Mouse (Mus musculus) c-Kit-negative CD71-positive TER-119-positive erythroid progenitor cells, embryonic 14.5 days (primary cell): ENCODE data around the gene Cdk14.

Experiments
- DNase-seq: peaks from one replicate; pipeline ENCODE4 v3.0.0-alpha.2; 2013; ENCODE audit warnings: low read depth, low spot score

Cdk14 gene

DNA sequence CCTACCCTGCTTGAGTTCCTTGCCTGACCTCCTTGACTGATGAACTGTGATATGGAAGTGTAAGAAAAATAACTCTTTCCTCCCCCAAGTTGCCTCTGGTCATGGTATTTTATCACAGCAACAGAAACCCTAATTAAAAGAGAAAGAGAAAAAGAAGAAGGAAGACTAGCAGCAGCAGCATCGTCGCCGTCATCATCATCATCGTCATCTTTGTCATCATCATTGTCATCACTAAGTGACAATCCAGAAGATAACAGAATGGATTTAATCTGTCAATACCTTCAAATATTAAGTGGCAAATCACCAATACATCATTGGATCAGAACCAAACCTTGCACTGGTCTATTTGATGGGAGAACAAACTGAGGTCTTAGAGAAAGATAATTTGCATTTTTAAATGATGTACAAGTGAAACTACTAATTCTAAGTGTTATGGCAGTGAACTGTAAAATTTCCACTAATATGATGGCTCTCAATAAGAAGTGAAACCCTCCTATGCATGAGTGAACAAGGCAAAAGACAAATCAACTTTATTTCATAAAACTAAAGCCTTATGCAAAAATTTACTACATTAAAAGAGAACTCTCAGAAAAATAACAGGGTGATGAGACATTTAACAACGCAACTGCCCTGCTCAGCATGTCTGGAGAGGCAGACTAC is 225.4 kb downstream of the Cdk14 start:
- no peak for DNase-seq

DNA sequence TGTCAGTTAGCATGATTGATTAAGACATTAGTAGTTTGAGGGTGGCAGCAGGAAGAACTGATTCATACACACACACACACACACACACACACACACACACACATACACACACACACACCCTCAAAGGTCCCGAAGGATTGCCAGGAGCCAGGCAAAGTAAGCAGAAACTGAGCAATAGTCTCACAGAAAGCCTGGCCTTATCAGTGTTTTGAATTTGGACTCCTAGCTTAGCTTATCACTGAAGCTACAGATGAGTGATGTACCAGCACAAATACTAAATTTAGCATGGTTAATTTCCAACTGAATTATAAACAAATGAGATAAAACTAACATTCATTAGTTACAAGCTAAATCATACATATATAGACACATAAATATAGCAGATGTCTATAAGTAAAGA is 230.5 kb downstream of the Cdk14 start:
- no peak for DNase-seq

- peak; percentile 1 for DNase-seq
These were observed 233.9 kb downstream of the Cdk14 start for GRCm38 (mm10) chr5:5185987-5186742.

- DNase-seq, result no peak
These were observed 234.6 kb downstream of the Cdk14 start for GRCm38 (mm10) chr5:5185521-5185920.

DNA sequence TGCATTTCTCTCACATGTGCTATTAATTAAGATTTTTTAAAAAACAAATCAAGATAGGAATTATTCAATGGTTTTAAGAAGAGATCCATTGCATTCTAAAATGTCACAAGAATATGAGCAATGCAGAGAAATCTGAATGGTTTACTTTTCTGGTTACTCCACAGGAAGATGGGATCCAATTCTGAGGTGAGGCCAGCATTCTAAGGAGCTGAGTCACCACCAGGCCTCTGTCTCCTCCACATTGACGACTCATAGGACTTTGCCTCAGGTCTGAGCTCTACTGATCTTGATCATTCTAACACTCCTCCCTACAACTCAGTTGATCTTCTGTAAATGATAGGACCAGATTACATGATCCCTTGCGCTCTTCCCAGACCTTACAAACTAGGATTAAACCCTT is 239.4 kb downstream of the Cdk14 start:
- no peak for DNase-seq

- no peak for DNase-seq
These were observed 239.8 kb downstream of the Cdk14 start for GRCm38 (mm10) chr5:5180311-5180710.

DNA sequence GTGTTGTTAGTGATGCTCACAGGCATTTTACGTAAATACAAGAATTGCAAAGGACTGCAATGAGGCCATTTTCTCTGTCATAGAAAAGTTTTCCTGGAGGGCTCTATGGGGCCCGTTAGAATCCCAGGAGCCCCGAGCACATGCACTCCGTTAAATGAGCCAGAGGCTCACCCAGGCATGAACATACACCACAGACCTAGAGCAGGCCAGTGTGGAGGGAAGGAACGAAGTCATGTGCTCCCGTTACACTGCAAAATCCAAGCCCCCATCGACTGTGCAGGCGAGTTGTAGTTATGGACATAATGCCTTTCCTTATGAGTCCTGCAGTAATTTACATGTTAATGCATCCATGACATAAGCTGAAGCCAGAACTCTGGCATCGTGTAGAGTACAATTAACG is 244.1 kb downstream of the Cdk14 start:
- DNase-seq, result no peak

- DNase-seq, result no peak
These were observed 244.5 kb downstream of the Cdk14 start for GRCm38 (mm10) chr5:5175611-5176010.

- no peak for DNase-seq
These were observed 245.0 kb downstream of the Cdk14 start for GRCm38 (mm10) chr5:5175090-5175489.

DNA sequence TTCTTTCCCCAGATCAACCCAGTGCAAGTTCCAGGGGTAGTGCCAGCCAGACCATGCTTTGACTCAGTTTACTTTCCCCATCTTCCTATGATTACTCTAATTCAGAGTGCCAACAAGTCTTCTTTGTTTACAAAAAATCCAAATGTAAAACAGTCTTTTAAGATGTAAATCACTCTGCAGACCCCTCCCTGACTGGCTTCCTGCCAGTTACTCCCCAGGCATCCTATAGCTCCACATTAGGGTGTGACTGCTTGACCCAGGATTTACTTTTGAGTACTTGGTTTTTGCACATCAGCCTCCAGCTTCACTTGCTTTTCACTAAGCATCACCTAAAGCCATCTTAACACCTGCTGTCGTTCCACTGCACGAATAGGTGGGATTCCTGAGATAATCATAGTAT is 254.0 kb downstream of the Cdk14 start:
- no peak for DNase-seq

DNA sequence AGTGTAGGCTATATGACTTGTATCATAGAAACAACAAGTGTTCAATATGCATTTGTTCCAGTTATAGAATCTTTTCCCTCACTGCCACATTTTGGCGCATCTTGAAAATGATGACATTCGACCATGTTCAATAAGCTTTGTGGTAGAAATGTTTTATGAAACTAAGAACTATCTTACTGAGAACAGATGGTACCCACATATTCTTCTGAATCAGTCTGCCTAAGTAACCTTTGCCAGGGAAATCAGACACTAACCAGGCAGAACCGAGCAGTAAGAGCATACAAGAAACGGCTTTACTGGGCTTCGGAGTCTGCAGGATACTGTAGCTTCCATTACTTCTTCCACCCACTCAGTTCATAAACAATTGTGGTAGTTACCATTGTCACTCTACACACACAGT is 255.8 kb downstream of the Cdk14 start:
- DNase-seq, result no peak

- no peak for DNase-seq
These were observed 256.3 kb downstream of the Cdk14 start for GRCm38 (mm10) chr5:5163823-5164222.

DNA sequence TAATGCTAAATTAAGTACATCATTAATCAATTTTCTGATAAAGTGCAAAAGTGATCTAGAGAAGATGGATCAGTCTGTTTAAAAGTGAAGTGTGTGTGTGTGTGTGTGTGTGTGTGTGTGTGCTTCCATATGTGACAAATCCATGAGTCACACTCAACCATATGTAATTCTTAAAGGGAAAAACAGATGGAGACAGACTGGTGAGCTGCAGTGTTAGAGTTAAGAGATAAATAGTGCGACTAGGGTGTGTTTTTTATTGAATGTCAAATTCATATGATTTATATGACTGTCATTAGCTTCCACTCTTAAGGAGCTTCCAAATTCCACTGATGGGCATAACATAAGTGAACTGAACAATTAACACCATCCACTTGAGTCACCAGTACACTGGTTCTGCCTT is 260.6 kb downstream of the Cdk14 start:
- DNase-seq, result no peak

DNA sequence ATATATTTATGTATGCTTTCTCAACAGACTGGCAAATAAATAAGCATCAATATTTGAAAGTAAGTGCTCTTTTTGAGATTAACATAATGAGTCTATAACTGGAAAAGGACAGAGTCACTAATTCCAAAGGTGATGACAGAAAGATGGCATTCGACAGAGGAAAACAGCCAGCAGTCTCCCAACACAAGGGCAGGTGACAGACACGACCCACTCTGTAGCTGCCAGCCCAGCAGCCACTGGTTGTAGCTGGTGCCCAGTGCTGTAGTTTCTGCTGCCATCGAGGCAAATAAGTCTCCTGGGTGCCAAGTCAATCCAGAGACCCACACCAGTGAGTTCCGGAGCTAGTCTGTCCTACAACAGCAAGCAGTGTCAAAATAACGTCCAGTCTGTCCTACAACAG is 280.3 kb downstream of the Cdk14 start:
- no peak for DNase-seq

DNA sequence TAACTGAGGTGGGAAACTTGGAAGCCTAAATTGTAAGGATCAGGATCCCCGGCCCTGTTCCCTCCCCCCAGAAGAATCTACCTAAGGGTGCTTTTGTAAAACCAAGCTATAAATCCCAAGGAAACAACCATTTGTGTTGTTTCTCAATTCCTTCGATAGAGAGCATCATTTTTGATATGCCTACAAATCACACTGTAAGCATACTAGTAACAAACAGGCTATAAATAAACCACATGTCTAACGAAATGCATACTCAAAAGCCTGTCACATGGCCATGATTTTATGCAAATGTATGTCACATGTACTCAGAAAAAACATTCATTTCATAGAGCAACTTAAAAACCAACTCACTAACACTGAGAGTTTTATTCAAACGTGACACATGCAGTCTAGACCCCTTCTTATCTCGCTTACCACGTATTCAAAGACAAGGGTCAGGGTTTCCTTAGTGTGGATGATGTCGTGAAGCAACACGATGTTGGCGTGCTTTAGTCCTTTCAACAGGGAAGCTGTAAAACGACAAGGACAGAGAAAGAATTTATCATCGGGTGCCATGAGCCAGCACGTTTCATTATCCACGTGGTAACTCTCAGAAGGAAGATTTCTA is 285.1 kb downstream of the Cdk14 start:
- no peak for DNase-seq

GRCm38 (mm10) chr5:5134143-5134904 is 285.8 kb downstream of the Cdk14 start:
- no peak for DNase-seq

- DNase-seq, result no peak
These were observed 291.3 kb downstream of the Cdk14 start for GRCm38 (mm10) chr5:5128852-5129251.

DNA sequence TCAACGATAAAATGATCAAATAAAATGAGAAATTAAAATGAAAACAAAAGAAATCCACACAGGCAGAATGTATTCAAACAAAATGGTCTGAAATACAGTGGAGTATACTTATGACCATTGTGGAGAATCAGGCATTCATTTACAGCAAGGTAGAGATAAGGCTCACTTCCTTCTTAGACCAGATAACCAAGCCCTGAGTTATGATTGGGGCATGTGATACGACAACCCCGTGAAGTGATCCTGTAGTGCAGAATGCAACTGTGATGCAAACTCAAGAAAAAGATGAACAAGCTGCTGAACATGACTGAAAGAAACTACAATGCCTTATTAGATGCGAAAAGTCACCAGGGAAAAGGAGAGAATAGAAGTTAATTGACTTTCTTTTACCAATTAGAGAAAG is 295.5 kb downstream of the Cdk14 start:
- no peak for DNase-seq

- no peak for DNase-seq
These were observed 303.2 kb downstream of the Cdk14 start for GRCm38 (mm10) chr5:5116775-5117522.

- no peak for DNase-seq
These were observed 304.6 kb downstream of the Cdk14 start for GRCm38 (mm10) chr5:5115546-5115945.

DNA sequence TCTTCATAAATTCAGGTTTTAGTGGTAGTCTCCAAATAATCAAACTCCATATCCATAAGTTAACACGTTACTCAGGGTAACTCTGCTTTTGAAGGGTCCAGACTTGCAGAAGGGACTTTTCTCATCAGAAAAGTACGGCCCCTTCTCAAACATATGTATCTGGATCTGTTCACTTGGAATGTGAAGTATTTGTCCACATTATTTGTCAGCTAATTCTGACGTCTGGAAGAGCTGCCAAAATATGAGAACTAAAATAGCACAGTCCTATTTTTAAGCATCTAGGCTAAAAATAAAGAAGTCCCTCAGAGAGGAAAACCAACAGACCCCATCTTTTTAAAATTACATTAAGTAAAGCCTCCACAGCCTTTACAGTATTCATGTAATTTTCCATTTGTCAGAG is 310.5 kb downstream of the Cdk14 start:
- DNase-seq, result no peak

- no peak for DNase-seq
These were observed 311.1 kb downstream of the Cdk14 start for GRCm38 (mm10) chr5:5109017-5109416.
